Mouse (Mus musculus): ENCODE results near the gene Bloc1s6. TPM values are rescaled to one million over a fixed set of nuclear protein-coding genes. Genes with fewer than 3 reads are reported as not detected.

Gene Bloc1s6
- polyA plus RNA-seq, 1 experiment from 2014 or later: 27.3 TPM

DNA sequence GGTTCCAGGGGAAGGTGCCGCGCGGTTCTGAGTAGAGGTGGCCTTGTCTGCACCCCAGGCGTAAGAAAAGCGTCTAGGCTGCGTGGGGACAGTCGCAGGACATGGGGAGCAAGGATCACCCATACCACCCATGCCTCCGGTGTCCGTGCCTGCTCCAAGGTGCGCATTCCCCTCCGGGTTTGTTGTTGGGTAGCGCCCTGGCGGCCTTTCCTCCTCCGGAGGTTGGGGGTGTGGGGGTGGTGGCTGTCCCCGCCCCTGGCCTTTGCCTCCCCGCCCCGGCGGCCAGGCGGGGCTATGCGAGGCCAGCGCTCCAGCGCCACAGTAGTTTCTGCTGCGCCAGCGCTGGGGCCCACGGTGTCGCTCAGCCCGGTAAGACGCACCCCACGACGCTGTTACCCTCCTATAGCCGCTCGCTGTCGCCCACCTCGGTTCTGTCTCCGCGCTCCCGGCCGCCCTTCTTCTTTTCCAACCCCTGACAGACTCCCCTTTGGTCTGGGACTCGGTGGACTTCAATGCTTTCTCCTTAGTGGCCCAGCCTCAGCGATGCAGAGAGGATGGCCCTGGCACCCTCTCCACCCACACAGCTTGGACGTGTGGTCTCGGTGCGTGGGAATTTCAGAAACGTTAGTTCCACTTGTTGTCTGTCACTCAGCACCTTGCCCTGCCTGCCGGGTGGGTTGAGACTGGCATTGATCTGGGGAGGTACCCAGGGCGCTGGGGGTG lies 26.9 kb downstream of the Bloc1s6 start, which contains the start of gene Sqor:
TSS of gene Sqor (plus strand) at position 167 of the 723 bp plus-strand sequence.
- H3K9ac ChIP-seq: peak within 1 kb of the TSS; percentile 67
- H3K4me2 ChIP-seq: peak within 1 kb of the TSS; percentile 87
- H3K36me3 ChIP-seq: no peaks in the 10 kb centered on the region
- ATAC-seq (replicated peaks; ENCODE audit: insufficient number of reproducible peaks, insufficient read depth, low FRiP score, low read depth): peak; percentile 83
- no peak within 1 kb of the TSS for H3K27ac ChIP-seq
- 1% methylated on average over 39 of the region's 46 CpGs for WGBS
- H3K4me3 ChIP-seq: peak within 1 kb of the TSS; percentile 55
- H3K4me1 ChIP-seq (replicated peaks): peaks cover 4% of the 10 kb centered on the region; the same call in 1 of the 2 replicates
- H3K27me3 ChIP-seq: peaks cover 2% of the 10 kb centered on the region; the same call in 1 of the 2 replicates
- no peaks in the 10 kb centered on the region for H3K9me3 ChIP-seq (replicated peaks)

DNA sequence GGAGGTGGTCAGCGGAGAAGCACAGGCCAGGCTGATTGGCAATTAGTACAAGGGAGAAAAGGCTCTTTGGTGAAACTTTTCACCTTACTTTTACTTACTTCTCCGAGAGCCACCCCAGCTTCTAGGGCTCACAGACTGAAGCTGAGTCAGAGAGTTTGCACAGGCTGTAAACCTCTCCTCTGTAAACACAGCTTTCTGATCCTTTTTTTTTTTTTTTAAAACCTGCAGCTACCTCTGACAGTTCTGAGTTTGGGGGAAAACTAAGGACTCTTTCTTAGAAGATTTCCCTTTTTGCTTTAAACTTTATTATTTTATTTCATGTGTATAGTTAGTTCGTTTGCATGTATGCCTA lies 27.5 kb downstream of the Bloc1s6 start:
- H3K36me3 ChIP-seq: no peaks in the 10 kb centered on the region
- peaks cover 2% of the 10 kb centered on the region; the same call in 1 of the 2 replicates for H3K27me3 ChIP-seq
- no peak overlapping the region for H3K27ac ChIP-seq
- ATAC-seq (replicated peaks; ENCODE audit: insufficient number of reproducible peaks, insufficient read depth, low FRiP score, low read depth): no peak; the same call in 1 of the 2 replicates
- H3K4me2 ChIP-seq: peak overlapping the region; percentile 87
- H3K4me1 ChIP-seq (replicated peaks): peaks cover 4% of the 10 kb centered on the region; the same call in 1 of the 2 replicates
- peak overlapping the region; percentile 55 for H3K4me3 ChIP-seq
- no peaks in the 10 kb centered on the region for H3K9me3 ChIP-seq (replicated peaks)
- peak overlapping the region; percentile 67 for H3K9ac ChIP-seq
- whole genome bisulfite sequencing: 51% methylated on average over 3 of the region's 3 CpGs

DNA sequence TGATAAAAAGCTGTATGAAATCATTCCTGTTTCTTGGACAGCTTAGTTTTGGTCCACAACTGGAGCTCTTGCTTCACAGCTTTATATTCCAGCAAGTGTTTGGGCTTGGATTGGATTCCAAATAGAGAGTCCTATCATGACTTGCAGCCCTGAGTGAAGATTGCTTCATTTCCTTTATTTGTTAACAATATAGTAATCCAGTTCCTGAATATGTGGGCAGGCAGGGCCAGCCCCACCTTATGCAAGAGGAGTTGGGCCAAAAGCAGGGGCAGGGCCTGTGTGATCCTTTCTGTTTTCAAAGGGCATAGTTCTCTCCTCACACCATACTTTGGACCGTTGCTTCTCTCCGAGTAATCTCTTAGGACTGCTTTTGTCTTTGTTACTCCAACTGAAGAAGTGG lies 32.7 kb downstream of the Bloc1s6 start:
- Histone ChIP-seq H3K9ac (no peak overlapping the region), H3K36me3 (no peaks in the 10 kb centered on the region), H3K27ac (no peak overlapping the region), H3K4me3 (no peak overlapping the region), H3K9me3 (replicated peaks) (no peaks in the 10 kb centered on the region), H3K27me3 (peaks cover 2% of the 10 kb centered on the region; the same call in 1 of the 2 replicates), H3K4me2 (no peak overlapping the region), H3K4me1 (replicated peaks) (no peaks in the 10 kb centered on the region)
- WGBS: 74% methylated on average over 2 of the region's 2 CpGs
- no peak for ATAC-seq (replicated peaks; ENCODE audit: insufficient number of reproducible peaks, insufficient read depth, low FRiP score, low read depth)

DNA sequence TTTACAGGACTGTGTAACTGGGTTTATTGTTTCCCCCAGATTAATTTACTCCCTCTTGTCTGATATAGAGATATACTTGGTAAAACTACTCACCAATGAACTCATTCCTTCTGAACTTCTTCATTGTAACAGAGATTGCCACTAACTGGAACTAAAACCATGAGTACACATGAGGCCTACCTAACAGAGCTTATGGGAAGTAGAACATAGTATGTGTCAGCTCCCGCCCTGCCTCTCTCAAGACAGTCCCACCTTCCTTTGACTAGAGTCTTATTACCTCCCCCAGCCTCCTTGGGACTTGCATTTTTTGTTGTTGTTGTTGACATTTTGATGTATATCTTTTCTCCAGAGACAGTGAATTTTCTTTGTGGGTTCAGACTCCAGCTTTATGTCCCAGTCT lies 34.6 kb downstream of the Bloc1s6 start:
- Histone ChIP-seq H3K4me3 (no peak overlapping the region), H3K36me3 (no peaks in the 10 kb centered on the region), H3K27ac (no peak overlapping the region), H3K9ac (no peak overlapping the region), H3K4me2 (no peak overlapping the region), H3K27me3 (no peaks in the 10 kb centered on the region), H3K9me3 (replicated peaks) (no peaks in the 10 kb centered on the region), H3K4me1 (replicated peaks) (no peaks in the 10 kb centered on the region)
- 81% methylated on average over 1 of the region's 1 CpGs for WGBS
- no peak for ATAC-seq (replicated peaks; ENCODE audit: insufficient number of reproducible peaks, insufficient read depth, low FRiP score, low read depth)

DNA sequence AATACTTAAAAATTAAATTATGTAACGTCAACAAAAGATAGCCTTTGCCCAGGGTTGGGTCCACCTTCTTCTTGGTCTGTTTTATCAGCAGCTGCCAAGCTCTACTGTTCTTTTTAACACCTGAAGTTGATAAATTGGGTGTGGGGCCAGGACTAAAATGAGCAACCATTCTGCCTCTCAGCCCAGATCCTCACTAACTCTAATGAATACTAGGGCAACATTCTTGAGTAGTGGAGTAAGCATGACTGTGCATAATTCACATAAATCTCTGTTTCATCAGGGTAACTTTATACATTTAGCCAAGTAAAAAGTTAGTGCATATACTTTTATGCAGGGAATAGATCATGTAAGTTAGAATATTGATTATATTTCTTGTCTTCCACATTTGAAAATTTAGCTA lies 37.2 kb downstream of the Bloc1s6 start:
- Histone ChIP-seq H3K4me1 (replicated peaks) (no peaks in the 10 kb centered on the region), H3K27ac (no peak overlapping the region), H3K36me3 (no peaks in the 10 kb centered on the region), H3K9me3 (replicated peaks) (no peaks in the 10 kb centered on the region), H3K4me2 (no peak overlapping the region), H3K4me3 (no peak overlapping the region), H3K27me3 (no peaks in the 10 kb centered on the region), H3K9ac (no peak overlapping the region)
- 61% methylated on average over 1 of the region's 1 CpGs for WGBS
- no peak for ATAC-seq (replicated peaks; ENCODE audit: insufficient number of reproducible peaks, insufficient read depth, low FRiP score, low read depth)

DNA sequence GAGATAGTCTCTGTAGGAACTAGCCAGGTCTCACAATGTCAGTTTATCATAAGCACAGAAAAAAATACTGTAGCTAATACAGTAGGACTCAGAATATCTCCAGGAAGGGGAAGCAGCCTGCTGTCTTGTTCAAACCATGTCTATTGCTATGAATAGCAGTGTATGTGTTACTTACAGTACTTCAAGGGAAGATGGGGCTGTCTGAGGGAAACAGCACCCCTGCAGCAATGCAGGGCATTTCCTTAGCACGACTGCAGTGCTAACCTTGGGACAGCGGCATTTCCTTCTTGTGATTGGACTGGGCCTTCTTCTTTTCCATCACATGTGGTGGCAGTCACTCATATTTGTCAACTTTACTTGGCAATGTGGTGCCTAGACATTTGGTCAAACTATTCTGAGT lies 38.5 kb downstream of the Bloc1s6 start:
- WGBS: 56% methylated on average over 2 of the region's 2 CpGs
- Histone ChIP-seq H3K9ac (no peak overlapping the region), H3K36me3 (no peaks in the 10 kb centered on the region), H3K4me2 (no peak overlapping the region), H3K9me3 (replicated peaks) (no peaks in the 10 kb centered on the region), H3K27me3 (no peaks in the 10 kb centered on the region), H3K27ac (no peak overlapping the region), H3K4me1 (replicated peaks) (no peaks in the 10 kb centered on the region), H3K4me3 (no peak overlapping the region)
- ATAC-seq (replicated peaks; ENCODE audit: insufficient number of reproducible peaks, insufficient read depth, low FRiP score, low read depth): no peak

DNA sequence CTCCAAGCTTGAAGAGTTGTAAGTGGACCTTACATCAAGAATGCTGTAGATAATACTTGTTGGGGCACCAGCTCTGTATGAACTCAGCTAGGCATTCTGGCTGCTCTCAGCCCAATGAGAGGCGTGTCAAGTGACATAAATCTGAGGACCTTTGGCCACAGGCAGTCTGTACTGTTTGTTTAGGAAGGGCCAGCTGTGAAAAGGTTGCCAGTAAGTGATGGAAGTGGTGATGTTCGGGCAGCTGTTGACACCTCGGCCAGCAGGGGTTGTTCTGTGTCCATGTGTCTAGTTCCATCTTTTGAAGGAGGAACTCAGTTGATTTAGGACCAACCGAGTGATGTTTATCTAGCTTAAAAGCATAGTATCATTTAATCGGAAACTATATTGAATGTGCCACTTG lies 41.7 kb downstream of the Bloc1s6 start:
- no peak for ATAC-seq (replicated peaks; ENCODE audit: insufficient number of reproducible peaks, insufficient read depth, low FRiP score, low read depth)
- H3K4me1 ChIP-seq (replicated peaks): no peaks in the 10 kb centered on the region
- 53% methylated on average over 5 of the region's 5 CpGs for WGBS
- H3K27me3 ChIP-seq: no peaks in the 10 kb centered on the region
- H3K36me3 ChIP-seq: no peaks in the 10 kb centered on the region
- H3K4me3 ChIP-seq: no peak overlapping the region
- H3K9ac ChIP-seq: no peak overlapping the region
- no peaks in the 10 kb centered on the region for H3K9me3 ChIP-seq (replicated peaks)
- no peak overlapping the region for H3K4me2 ChIP-seq
- H3K27ac ChIP-seq: no peak overlapping the region

DNA sequence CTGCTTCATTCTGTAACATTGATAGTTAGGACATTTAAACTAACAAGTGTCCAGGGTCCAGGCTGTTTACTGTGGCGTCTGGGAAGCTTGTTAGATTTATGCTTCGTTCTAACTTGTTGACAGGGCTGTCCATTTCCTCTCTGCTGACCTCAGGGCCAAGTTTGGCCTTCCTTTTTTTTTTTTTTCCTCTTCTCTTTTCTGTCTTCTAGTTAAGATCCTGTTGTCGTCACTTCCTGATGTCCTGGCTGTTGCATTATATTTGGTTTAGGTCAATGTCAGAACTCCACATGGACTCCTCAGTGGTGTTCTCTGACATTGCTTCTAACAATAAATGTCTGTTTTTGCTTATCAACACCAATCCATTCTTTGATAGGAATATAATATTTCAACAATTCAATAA lies 42.1 kb downstream of the Bloc1s6 start:
- H3K27ac ChIP-seq: no peak overlapping the region
- no peak for ATAC-seq (replicated peaks; ENCODE audit: insufficient number of reproducible peaks, insufficient read depth, low FRiP score, low read depth)
- WGBS: 43% methylated on average over 3 of the region's 3 CpGs
- H3K4me2 ChIP-seq: no peak overlapping the region
- no peak overlapping the region for H3K9ac ChIP-seq
- no peaks in the 10 kb centered on the region for H3K9me3 ChIP-seq (replicated peaks)
- no peak overlapping the region for H3K4me3 ChIP-seq
- no peaks in the 10 kb centered on the region for H3K4me1 ChIP-seq (replicated peaks)
- no peaks in the 10 kb centered on the region for H3K27me3 ChIP-seq
- no peaks in the 10 kb centered on the region for H3K36me3 ChIP-seq

DNA sequence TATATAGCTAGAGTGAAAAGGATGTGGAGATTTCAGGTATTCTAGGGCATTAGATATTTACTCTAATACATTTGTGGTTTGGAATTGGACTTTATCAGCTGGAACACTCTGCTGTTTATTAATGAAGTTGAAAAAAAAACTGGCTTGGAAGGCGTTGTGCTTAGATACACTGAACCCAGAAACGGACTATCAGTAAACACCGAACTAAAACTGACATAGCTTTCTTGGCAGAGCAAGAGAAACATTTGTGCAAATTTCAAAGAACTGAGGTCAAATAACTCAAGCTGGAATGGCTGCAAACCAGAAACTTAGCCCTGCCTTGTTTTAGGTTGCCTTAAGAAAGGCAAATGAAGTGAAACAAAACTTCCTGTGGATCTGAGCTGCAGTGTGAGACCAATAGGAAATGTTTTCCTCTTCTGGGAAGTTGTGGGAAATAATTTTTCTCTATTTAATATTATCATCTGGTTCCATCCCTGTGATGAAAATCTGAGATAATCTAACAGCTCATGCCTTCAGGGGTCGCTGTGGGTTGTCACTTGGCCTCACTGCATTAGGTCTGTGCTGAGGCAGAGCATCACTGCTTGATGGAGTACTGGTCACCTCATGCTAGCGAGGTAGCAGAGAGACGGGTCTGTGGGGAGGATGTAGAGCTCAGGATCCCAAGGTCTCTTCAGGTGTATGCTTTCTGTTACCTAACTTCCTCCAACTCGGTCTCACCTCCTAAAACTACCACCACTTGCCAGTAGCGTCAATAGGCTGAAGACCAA lies 43.5 kb downstream of the Bloc1s6 start:
- no peak for ATAC-seq (replicated peaks; ENCODE audit: insufficient number of reproducible peaks, insufficient read depth, low FRiP score, low read depth)
- no peaks in the 10 kb centered on the region for H3K36me3 ChIP-seq
- H3K27me3 ChIP-seq: no peaks in the 10 kb centered on the region
- no peaks in the 10 kb centered on the region for H3K4me1 ChIP-seq (replicated peaks)
- H3K4me2 ChIP-seq: no peak overlapping the region
- 63% methylated on average over 8 of the region's 8 CpGs for WGBS
- no peak overlapping the region for H3K27ac ChIP-seq
- H3K9me3 ChIP-seq (replicated peaks): no peaks in the 10 kb centered on the region
- H3K9ac ChIP-seq: no peak overlapping the region
- H3K4me3 ChIP-seq: no peak overlapping the region

DNA sequence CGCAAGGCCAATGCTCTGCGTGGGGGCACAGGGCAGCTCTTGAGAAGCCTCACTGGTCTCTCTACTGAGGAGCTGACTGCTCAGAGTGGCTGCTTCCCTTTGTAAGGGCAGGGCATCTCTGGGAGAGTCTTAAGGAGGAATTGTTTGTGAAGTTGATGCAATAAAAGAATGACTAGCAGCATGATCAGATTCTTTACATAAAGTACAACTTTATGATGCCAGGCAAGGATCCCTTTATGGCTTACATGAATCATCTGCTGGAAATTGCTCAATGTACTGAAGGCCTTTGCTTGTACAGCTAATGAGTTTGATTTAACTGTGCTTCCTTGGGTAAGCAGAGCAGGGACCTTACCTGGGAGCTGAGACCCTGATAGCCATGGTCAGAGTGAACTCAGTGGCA lies 45.4 kb downstream of the Bloc1s6 start:
- Histone ChIP-seq H3K9ac (no peak overlapping the region), H3K27me3 (no peaks in the 10 kb centered on the region), H3K4me1 (replicated peaks) (no peaks in the 10 kb centered on the region), H3K4me3 (no peak overlapping the region), H3K27ac (no peak overlapping the region), H3K9me3 (replicated peaks) (no peaks in the 10 kb centered on the region), H3K4me2 (no peak overlapping the region), H3K36me3 (no peaks in the 10 kb centered on the region)
- WGBS: 82% methylated on average over 2 of the region's 2 CpGs
- ATAC-seq (replicated peaks; ENCODE audit: insufficient number of reproducible peaks, insufficient read depth, low FRiP score, low read depth): no peak

DNA sequence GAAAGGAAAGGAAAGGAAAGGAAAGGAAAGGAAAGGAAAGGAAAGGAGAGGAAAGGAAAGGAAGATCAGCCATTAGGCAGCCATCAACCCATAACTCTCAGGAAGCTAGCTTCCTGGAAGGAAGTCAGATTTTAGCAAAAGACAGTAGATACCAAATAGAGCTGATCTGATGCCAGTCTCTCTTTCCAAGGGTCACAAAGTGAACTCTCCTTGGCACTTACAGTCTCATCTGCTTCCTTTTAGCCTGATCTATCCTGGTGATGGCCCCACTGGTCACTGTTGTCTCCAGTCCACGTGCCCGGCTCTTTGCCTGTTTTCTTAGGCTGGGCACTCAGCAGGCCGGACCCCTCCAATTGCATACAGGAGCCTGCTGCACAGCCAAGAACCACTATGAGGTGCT lies 46.4 kb downstream of the Bloc1s6 start:
- Histone ChIP-seq H3K4me1 (replicated peaks) (no peaks in the 10 kb centered on the region), H3K4me2 (no peak overlapping the region), H3K9ac (no peak overlapping the region), H3K4me3 (no peak overlapping the region), H3K9me3 (replicated peaks) (no peaks in the 10 kb centered on the region), H3K36me3 (no peaks in the 10 kb centered on the region), H3K27ac (no peak overlapping the region), H3K27me3 (no peaks in the 10 kb centered on the region)
- ATAC-seq (replicated peaks; ENCODE audit: insufficient number of reproducible peaks, insufficient read depth, low FRiP score, low read depth): no peak
- 76% methylated on average over 3 of the region's 3 CpGs for WGBS

DNA sequence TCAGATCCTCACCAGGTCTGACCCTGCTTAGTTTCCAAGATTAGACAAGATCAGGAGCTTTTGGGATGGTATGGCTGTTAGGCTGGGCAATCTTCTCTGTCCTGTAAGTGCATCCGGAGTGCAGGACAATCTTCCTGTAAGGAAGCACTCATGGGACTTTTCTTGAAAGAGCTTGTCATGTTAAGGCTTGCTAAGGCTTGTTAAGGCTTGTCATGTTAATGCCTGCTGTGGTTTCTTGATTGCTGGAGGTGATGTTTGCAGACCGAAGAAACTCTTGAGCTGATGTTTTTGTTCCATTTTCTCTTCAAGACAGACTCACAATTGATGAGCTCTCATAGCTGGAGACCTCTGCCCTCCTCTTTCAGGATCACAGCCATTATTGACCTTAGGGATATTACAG lies 47.9 kb downstream of the Bloc1s6 start:
- 82% methylated on average over 2 of the region's 2 CpGs for WGBS
- H3K9ac ChIP-seq: no peak overlapping the region

More for the DNA sequence above, 47.9 kb downstream of the Bloc1s6 start:
- H3K27me3 ChIP-seq: no peaks in the 10 kb centered on the region
- no peaks in the 10 kb centered on the region for H3K9me3 ChIP-seq (replicated peaks)
- H3K4me1 ChIP-seq (replicated peaks): no peaks in the 10 kb centered on the region
- ATAC-seq (replicated peaks; ENCODE audit: insufficient number of reproducible peaks, insufficient read depth, low FRiP score, low read depth): no peak
- H3K4me2 ChIP-seq: no peak overlapping the region
- H3K36me3 ChIP-seq: no peaks in the 10 kb centered on the region
- H3K4me3 ChIP-seq: no peak overlapping the region
- no peak overlapping the region for H3K27ac ChIP-seq

Data from heart, embryonic 15.5 days (tissue).